Mouse (Mus musculus) small intestine, adult 2 months (tissue): Measurements from ENCODE around the gene Acox2.

ENCODE experiments used
- CTCF ChIP-seq: fragments of 200-500 bp; IDR thresholded peaks from 2 replicates; pipeline ENCODE4 v1.5.1; 2012; ENCODE audit warnings: low read depth, mild to moderate bottlenecking, control low read depth, inconsistent platforms, low read length, moderate library complexity, mixed read lengths; ENCODE audit not compliant: insufficient replicate concordance, insufficient read length; ENCODE audit errors: extremely low read depth
- POLR2A ChIP-seq: fragments of 200-500 bp; IDR thresholded peaks from 2 replicates; pipeline ENCODE4 v1.6.1; 2012; ENCODE audit warnings: low read depth, mild to moderate bottlenecking, control low read depth, inconsistent platforms, low read length, moderate library complexity

DNA sequence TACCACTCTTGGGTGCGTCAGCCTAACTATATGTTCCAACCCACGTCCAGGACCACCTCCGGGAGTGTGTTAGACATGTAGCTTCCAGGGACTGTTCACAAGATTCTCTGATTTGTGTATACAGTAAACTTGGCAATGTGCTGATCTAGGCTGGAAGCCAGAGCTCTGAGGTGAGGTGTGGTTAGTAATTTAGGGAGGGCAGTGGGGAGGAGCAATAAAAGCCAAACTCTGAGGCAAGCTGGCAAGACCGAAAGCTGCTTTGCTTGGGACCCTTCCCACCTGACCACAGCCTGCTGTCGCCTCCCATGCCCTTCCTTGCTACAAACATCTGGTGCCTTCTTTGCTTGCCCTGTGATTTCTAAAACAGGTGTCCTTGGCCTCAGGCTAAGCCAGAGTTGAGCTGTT, 38.7 kb upstream of the Acox2 start:
- no peak for TF ChIP-seq CTCF
- TF ChIP-seq POLR2A = no peak
